Mouse (Mus musculus): ENCODE data around the gene Exoc8. TPM values are rescaled to one million over a fixed set of nuclear protein-coding genes. Genes with fewer than 3 reads are reported as not detected.

Gene Exoc8
- total and polyA plus RNA-seq, 3 experiments: 9.5 to 16.9 TPM; not detected in 1

DNA sequence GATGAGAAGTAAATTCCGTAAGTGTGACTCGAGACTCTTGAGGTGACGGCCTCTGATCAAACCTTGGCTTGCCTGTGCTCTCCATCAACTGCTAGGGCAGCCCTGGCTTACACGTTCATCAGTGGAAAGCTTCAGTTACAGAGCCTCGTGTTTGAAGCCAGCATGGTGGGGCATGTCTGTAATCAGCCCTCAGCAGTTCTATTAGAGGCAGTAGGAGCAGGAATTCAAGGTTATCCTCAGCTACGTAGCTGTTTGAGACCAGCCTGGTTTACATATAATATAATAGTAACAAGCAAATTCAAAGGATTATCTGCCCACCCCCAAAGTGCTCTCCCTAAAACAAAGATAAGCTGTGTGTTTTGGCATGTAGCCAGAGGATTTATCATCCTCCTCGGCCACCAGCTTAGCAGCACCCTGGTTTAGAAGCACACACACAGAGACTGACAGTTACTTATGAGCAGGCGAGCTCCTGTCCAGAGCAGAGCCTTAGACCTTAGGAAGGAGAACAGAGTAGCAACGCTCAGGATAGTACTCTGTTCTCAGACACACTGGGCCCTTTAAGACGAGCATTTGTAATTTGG lies 18.5 kb downstream of the Exoc8 start (continued):
- no peak for TF ChIP-seq ZKSCAN1 (IDR thresholded peaks at IDR 0.05; ENCODE audit: low read depth, low read length)
- no peak for TF ChIP-seq MEF2A (IDR thresholded peaks at IDR 0.05; ENCODE audit: extremely low read depth, insufficient replicate concordance, low read depth, low read length, poor library complexity, severe bottlenecking)
- TF ChIP-seq POLR2AphosphoS2 (IDR thresholded peaks at IDR 0.05; ENCODE audit: low read length): no peak
- TF ChIP-seq ZC3H11A (IDR thresholded peaks at IDR 0.05; ENCODE audit: low read depth, low read length): no peak
- no peak for TF ChIP-seq E2F4 (IDR thresholded peaks at IDR 0.05; ENCODE audit: borderline replicate concordance, low read depth, low read length)
- no peak for TF ChIP-seq MAFK (IDR thresholded peaks at IDR 0.05; ENCODE audit: borderline replicate concordance, low read depth, low read length)
- peak; percentile 88 for TF ChIP-seq MAX (IDR thresholded peaks at IDR 0.05; ENCODE audit: low read length)
- TF ChIP-seq USF2 (IDR thresholded peaks at IDR 0.05; ENCODE audit: borderline replicate concordance in 1 of 2, insufficient read depth in 1 of 2, low read depth in 1 of 2, low read length in 2 of 2): no peak
- TF ChIP-seq ZMIZ1 (IDR thresholded peaks at IDR 0.05; ENCODE audit: low read depth, low read length): no peak
- no peak for TF ChIP-seq GABPA (IDR thresholded peaks at IDR 0.05; ENCODE audit: low read depth, low read length)
- TF ChIP-seq SIN3A (IDR thresholded peaks at IDR 0.05; ENCODE audit: low read length): peak; percentile 80
- no peak for TF ChIP-seq HCFC1 (IDR thresholded peaks at IDR 0.05; ENCODE audit: low read depth, low read length)

DNA sequence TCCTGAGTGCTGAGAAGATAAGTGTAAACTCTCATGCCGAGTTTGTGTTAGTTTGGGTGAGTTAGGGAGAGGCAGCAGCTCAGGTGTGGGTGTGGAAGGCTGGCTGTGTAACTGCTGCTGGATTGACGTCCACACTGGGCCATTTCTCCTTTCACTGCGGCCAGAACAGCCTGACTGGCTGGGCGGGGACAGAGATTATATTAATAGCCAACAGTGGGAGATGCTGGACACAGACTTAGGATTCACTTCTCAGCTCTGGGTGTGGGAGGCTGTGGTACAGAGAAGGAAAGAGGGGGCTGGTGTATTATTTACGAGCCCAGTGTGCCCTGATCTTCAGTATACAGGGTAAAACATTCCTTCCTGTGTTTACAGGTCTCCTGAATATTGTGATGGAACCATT lies 19.4 kb downstream of the Exoc8 start:
- Histone ChIP-seq H3K36me3 (ENCODE audit: control insufficient read depth in 1 of 2, insufficient read depth in 2 of 2, low read length in 2 of 2) (peaks cover 18 to 26% of the 10 kb centered on the region in 2 experiments), H3K4me3 (ENCODE audit: control insufficient read depth in 1 of 2, insufficient read depth in 1 of 2, low read depth in 2 of 2, low read length in 2 of 2) (no peak overlapping the region), H3K27ac (ENCODE audit: control insufficient read depth, low read depth, low read length) (no peak overlapping the region; the same call in 1 of the 2 replicates), H3K9me3 (replicated peaks; ENCODE audit: insufficient read depth, low read length) (no peaks in the 10 kb centered on the region), H3K27me3 (ENCODE audit: control insufficient read depth in 1 of 2, insufficient read depth in 2 of 2, low read length in 2 of 2) (no peaks in the 10 kb centered on the region), H3K4me1 (ENCODE audit: control insufficient read depth in 1 of 2, insufficient read depth in 2 of 2, low read length in 2 of 2) (peaks cover 8 to 17% of the 10 kb centered on the region in 2 experiments), H3K79me2 (ENCODE audit: control insufficient read depth, insufficient read depth, low read length, poor library complexity) (no peaks in the 10 kb centered on the region; the same call in 1 of the 2 replicates), H3K9ac (ENCODE audit: control insufficient read depth, low read depth, low read length, poor library complexity, severe bottlenecking) (no peak overlapping the region)
- TF ChIP-seq E2F4 (IDR thresholded peaks at IDR 0.05; ENCODE audit: borderline replicate concordance, low read depth, low read length): no peak
- TF ChIP-seq ELF1 (IDR thresholded peaks at IDR 0.05; ENCODE audit: low read depth, low read length): no peak
- TF ChIP-seq SMC3 (IDR thresholded peaks at IDR 0.05; ENCODE audit: low read depth, low read length): no peak
- no peak for TF ChIP-seq MXI1 (IDR thresholded peaks at IDR 0.05; ENCODE audit: low read depth, low read length)
- no peak for TF ChIP-seq ZC3H11A (IDR thresholded peaks at IDR 0.05; ENCODE audit: low read depth, low read length)
- no peak for TF ChIP-seq CTCF (IDR thresholded peaks at IDR 0.05 in 2 of 3, conservative IDR thresholded peaks at IDR 0.05 in 1 of 3; ENCODE audit: control insufficient read depth in 1 of 3, insufficient read depth in 1 of 3, low read depth in 2 of 3, low read length in 3 of 3, poor library complexity in 1 of 3, severe bottlenecking in 1 of 3)
- TF ChIP-seq MAZ (IDR thresholded peaks at IDR 0.05; ENCODE audit: low read depth, low read length): no peak
- TF ChIP-seq HCFC1 (IDR thresholded peaks at IDR 0.05; ENCODE audit: low read depth, low read length): no peak
- TF ChIP-seq CHD2 (IDR thresholded peaks at IDR 0.05; ENCODE audit: low read length): no peak
- TF ChIP-seq MAX (IDR thresholded peaks at IDR 0.05; ENCODE audit: low read length): no peak
- no peak for TF ChIP-seq NRF1 (IDR thresholded peaks at IDR 0.05; ENCODE audit: insufficient read depth, low read depth, low read length, poor library complexity, severe bottlenecking)
- TF ChIP-seq MAFK (IDR thresholded peaks at IDR 0.05; ENCODE audit: borderline replicate concordance, low read depth, low read length): no peak
- TF ChIP-seq POLR2AphosphoS2 (IDR thresholded peaks at IDR 0.05; ENCODE audit: low read length): no peak
- no peak for TF ChIP-seq EP300 (IDR thresholded peaks at IDR 0.05; ENCODE audit: low read depth in 1 of 2, low read length in 2 of 2)
- no peak for TF ChIP-seq USF2 (IDR thresholded peaks at IDR 0.05; ENCODE audit: borderline replicate concordance in 1 of 2, insufficient read depth in 1 of 2, low read depth in 1 of 2, low read length in 2 of 2)
- no peak for DNase-seq (ENCODE audit: low read depth, low spot score)

All from MEL (cell line).